Mouse (Mus musculus): ENCODE results near the gene Flt4. TPM values are rescaled to one million over a fixed set of nuclear protein-coding genes. Genes with fewer than 3 reads are reported as not detected.

Flt4 gene
- polyA plus RNA-seq, 1 experiment = 0.01 TPM

DNA sequence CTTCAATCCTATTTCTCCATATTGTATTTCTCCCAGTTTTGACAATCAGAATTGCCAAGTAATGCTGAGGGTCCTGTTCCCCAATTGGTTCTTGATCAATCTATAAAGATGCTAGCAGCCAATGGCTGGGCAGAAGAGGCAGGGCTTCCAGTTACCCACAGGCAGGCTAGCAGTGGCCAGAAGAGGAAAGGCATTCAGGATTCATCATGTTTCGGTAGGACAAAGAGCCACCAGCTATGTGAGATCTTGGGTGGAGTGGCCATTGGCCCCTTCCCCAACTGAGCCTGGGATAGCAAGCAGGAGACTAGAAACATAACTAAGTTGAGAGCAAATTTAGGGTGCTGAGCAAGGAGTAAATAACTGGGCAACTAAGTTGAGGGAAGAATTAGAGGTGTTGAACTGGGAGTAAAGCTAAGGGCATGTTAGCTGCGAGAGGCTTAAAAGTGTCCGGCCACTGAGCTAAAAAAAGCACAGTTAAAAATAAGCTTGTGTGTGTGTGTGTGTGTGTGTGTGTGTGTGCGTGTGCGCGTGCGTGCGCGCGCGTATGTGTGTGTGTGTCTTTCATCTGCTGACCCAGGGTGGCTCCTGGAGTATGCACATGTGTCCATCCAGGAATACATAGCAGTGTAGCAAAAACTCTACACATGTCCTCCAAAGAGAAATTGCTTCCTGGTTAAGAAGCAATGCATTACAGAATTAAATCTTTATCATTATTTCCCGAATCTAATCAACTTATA lies 75.3 kb downstream of the Flt4 start:
- H3K79me2 ChIP-seq (ENCODE audit: control insufficient read depth, insufficient read depth) = peaks cover 29% of the 10 kb centered on the region
- TF ChIP-seq TCF12 (IDR thresholded peaks at IDR 0.05; ENCODE audit: insufficient read depth, poor library complexity, severe bottlenecking) = no peak
- TF ChIP-seq MYOG (IDR thresholded peaks at IDR 0.05; ENCODE audit: control insufficient read depth in 1 of 3, insufficient read depth in 1 of 3, insufficient read length in 2 of 3, low read depth in 2 of 3) = no peak
- no peak for TF ChIP-seq USF1 (IDR thresholded peaks at IDR 0.05; ENCODE audit: low read depth)
- TF ChIP-seq SRF (IDR thresholded peaks at IDR 0.05; ENCODE audit: control insufficient read depth, insufficient read length, low read depth) = no peak
- TF ChIP-seq CEBPB (IDR thresholded peaks at IDR 0.05; ENCODE audit: insufficient read depth, poor library complexity, severe bottlenecking) = no peak
- no peak for TF ChIP-seq MAX (IDR thresholded peaks at IDR 0.05; ENCODE audit: low read depth)
- no peak for TF ChIP-seq POLR2A (IDR thresholded peaks at IDR 0.05; ENCODE audit: insufficient read length, low read depth)
- TF ChIP-seq MYOD1 (IDR thresholded peaks at IDR 0.05; ENCODE audit: control insufficient read depth in 1 of 3, insufficient read length in 2 of 3, low read depth in 2 of 3) = no peak
- TF ChIP-seq E2F4 (IDR thresholded peaks at IDR 0.05; ENCODE audit: insufficient read depth) = no peak
- no peak for TF ChIP-seq REST (IDR thresholded peaks at IDR 0.05; ENCODE audit: insufficient read depth, insufficient read length)
- no peak overlapping the region for H3K4me2 ChIP-seq (ENCODE audit: low read depth)
- H3K27me3 ChIP-seq (ENCODE audit: control insufficient read depth, insufficient read depth, insufficient read length) = no peaks in the 10 kb centered on the region
- H3K36me3 ChIP-seq (ENCODE audit: control insufficient read depth, insufficient read depth) = peaks cover 59% of the 10 kb centered on the region
- H3ac ChIP-seq (ENCODE audit: control insufficient read depth, insufficient read length) = no peak overlapping the region
- no peak overlapping the region for H3K4me3 ChIP-seq

DNA sequence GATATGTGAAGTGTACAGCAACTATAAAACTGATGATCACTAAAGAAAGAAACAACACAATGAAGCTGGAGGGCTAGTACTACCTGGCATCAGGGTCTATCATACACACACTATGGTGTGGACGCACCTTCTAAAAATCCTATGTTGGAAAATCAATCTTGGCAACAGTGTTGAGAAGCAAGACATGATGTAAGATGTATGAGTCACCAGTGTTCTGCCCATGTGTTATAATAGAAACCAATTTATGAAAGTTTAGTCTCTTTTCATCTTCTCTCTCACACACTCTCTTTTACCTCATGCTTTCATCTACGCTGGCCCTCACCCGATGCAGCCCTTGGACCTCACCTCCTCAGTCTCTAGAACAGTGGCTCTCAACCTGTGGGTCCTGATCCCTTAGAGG lies 86.0 kb downstream of the Flt4 start:
- peaks cover 20% of the 10 kb centered on the region for H3K36me3 ChIP-seq (ENCODE audit: control insufficient read depth, insufficient read depth)
- H3K4me3 ChIP-seq = no peak overlapping the region
- peaks cover 100% of the 10 kb centered on the region for H3K79me2 ChIP-seq (ENCODE audit: control insufficient read depth, insufficient read depth)
- no peaks in the 10 kb centered on the region for H3K27me3 ChIP-seq (ENCODE audit: control insufficient read depth, insufficient read depth, insufficient read length)
- no peak overlapping the region for H3K4me2 ChIP-seq (ENCODE audit: low read depth)
- no peak overlapping the region for H3ac ChIP-seq (ENCODE audit: control insufficient read depth, insufficient read length)
- no peak for TF ChIP-seq TCF12 (IDR thresholded peaks at IDR 0.05; ENCODE audit: insufficient read depth, poor library complexity, severe bottlenecking)
- no peak for TF ChIP-seq TCF3 (IDR thresholded peaks at IDR 0.05; ENCODE audit: insufficient read length, low read depth)
- TF ChIP-seq CEBPB (IDR thresholded peaks at IDR 0.05; ENCODE audit: insufficient read depth, poor library complexity, severe bottlenecking) = no peak
- TF ChIP-seq POLR2A (IDR thresholded peaks at IDR 0.05; ENCODE audit: insufficient read length, low read depth) = no peak
- no peak for TF ChIP-seq MYOD1 (IDR thresholded peaks at IDR 0.05; ENCODE audit: control insufficient read depth in 1 of 3, insufficient read length in 2 of 3, low read depth in 2 of 3)

DNA sequence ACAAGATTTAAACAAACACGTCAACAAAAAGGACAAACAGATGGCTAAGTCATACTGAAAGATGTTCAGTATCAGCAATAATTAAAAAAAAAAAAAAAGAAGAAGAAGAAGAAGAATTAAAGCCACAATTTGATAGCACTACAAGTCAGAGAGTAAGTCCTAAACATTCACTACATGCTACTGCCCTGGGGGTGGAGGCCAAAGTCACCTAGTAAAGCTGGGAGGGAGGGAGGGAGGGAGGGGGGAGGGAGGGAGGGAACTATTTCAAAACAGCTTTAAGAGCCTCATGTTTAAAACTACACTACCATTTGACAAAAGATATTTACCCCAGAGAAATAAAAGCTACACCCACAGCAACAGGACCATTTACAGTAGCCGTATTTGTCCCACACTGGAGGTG lies 86.6 kb downstream of the Flt4 start:
- Histone ChIP-seq H3K4me2 (ENCODE audit: low read depth) (no peak overlapping the region), H3K36me3 (ENCODE audit: control insufficient read depth, insufficient read depth) (peaks cover 19% of the 10 kb centered on the region), H3K79me2 (ENCODE audit: control insufficient read depth, insufficient read depth) (peaks cover 100% of the 10 kb centered on the region), H3ac (ENCODE audit: control insufficient read depth, insufficient read length) (no peak overlapping the region), H3K4me3 (no peak overlapping the region), H3K27me3 (ENCODE audit: control insufficient read depth, insufficient read depth, insufficient read length) (no peaks in the 10 kb centered on the region)
- no peak for TF ChIP-seq CEBPB (IDR thresholded peaks at IDR 0.05; ENCODE audit: insufficient read depth, poor library complexity, severe bottlenecking)
- TF ChIP-seq MYOG (IDR thresholded peaks at IDR 0.05; ENCODE audit: control insufficient read depth in 1 of 3, insufficient read depth in 1 of 3, insufficient read length in 2 of 3, low read depth in 2 of 3) = no peak
- no peak for TF ChIP-seq MYOD1 (IDR thresholded peaks at IDR 0.05; ENCODE audit: control insufficient read depth in 1 of 3, insufficient read length in 2 of 3, low read depth in 2 of 3)
- no peak for TF ChIP-seq POLR2AphosphoS2 (IDR thresholded peaks at IDR 0.05; ENCODE audit: insufficient read length, low read depth)
- TF ChIP-seq E2F4 (IDR thresholded peaks at IDR 0.05; ENCODE audit: insufficient read depth) = no peak

DNA sequence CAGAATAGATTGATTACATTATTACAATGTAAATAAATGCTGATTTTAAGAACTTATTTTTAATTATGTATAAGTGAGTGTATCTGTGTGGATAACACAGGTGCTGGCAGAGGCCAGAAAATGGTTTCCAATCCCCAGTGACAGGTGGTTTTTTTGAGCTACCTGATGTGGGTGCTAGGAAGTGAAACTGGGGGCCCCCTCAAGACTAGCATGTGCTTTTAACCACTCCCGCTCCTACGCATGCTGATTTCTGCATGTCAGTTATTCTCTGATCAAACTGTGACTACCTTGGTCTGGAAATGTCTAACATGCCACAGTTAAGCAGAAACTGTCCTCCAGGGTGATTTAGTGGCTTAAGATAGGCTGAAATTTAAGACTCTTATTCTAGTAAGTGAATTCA lies 87.4 kb downstream of the Flt4 start:
- H3K79me2 ChIP-seq (ENCODE audit: control insufficient read depth, insufficient read depth) = peaks cover 99% of the 10 kb centered on the region
- peaks cover 25% of the 10 kb centered on the region for H3K36me3 ChIP-seq (ENCODE audit: control insufficient read depth, insufficient read depth)

DNA sequence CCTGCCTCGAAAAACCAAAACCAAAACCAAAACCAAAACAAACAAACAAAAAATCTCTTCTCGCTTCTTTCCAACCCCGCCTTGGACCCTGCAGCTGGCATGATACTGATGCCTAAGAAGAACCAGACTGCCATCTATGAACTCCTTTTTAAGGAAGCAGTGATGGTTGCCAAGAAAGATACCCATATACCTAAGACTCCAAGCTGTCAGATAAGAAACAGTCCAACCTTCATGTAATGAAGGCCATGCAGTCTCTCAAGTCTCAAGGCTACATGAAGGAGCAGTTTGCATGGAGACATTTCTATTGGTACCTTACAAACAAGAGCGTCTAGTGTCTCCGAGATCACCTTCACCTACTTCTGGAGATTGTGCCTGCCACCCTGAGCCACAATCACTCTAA lies 88.7 kb downstream of the Flt4 start:
- Histone ChIP-seq H3ac (ENCODE audit: control insufficient read depth, insufficient read length) (no peak overlapping the region), H3K36me3 (ENCODE audit: control insufficient read depth, insufficient read depth) (peaks cover 31% of the 10 kb centered on the region), H3K79me2 (ENCODE audit: control insufficient read depth, insufficient read depth) (peaks cover 99% of the 10 kb centered on the region), H3K4me3 (no peak overlapping the region), H3K4me2 (ENCODE audit: low read depth) (no peak overlapping the region), H3K27me3 (ENCODE audit: control insufficient read depth, insufficient read depth, insufficient read length) (no peaks in the 10 kb centered on the region)
- no peak for TF ChIP-seq POLR2A (IDR thresholded peaks at IDR 0.05; ENCODE audit: insufficient read length, low read depth)
- TF ChIP-seq SRF (IDR thresholded peaks at IDR 0.05; ENCODE audit: control insufficient read depth, insufficient read length, low read depth) = no peak
- TF ChIP-seq USF1 (IDR thresholded peaks at IDR 0.05; ENCODE audit: low read depth) = no peak
- TF ChIP-seq TCF12 (IDR thresholded peaks at IDR 0.05; ENCODE audit: insufficient read depth, poor library complexity, severe bottlenecking) = no peak
- no peak for TF ChIP-seq MYOG (IDR thresholded peaks at IDR 0.05; ENCODE audit: control insufficient read depth in 1 of 3, insufficient read depth in 1 of 3, insufficient read length in 2 of 3, low read depth in 2 of 3)
- TF ChIP-seq MYOD1 (IDR thresholded peaks at IDR 0.05; ENCODE audit: control insufficient read depth in 1 of 3, insufficient read length in 2 of 3, low read depth in 2 of 3) = no peak
- TF ChIP-seq CEBPB (IDR thresholded peaks at IDR 0.05; ENCODE audit: insufficient read depth, poor library complexity, severe bottlenecking) = no peak
- TF ChIP-seq E2F4 (IDR thresholded peaks at IDR 0.05; ENCODE audit: insufficient read depth) = no peak
- no peak for TF ChIP-seq TCF3 (IDR thresholded peaks at IDR 0.05; ENCODE audit: insufficient read length, low read depth)
- no peak for TF ChIP-seq REST (IDR thresholded peaks at IDR 0.05; ENCODE audit: insufficient read depth, insufficient read length)
- TF ChIP-seq POLR2AphosphoS2 (IDR thresholded peaks at IDR 0.05; ENCODE audit: insufficient read length, low read depth) = no peak
- no peak for TF ChIP-seq MAX (IDR thresholded peaks at IDR 0.05; ENCODE audit: low read depth)

More for the DNA sequence above, 87.4 kb downstream of the Flt4 start:
- Histone ChIP-seq H3K27me3 (ENCODE audit: control insufficient read depth, insufficient read depth, insufficient read length) (no peaks in the 10 kb centered on the region), H3ac (ENCODE audit: control insufficient read depth, insufficient read length) (no peak overlapping the region), H3K4me3 (no peak overlapping the region), H3K4me2 (ENCODE audit: low read depth) (no peak overlapping the region)
- TF ChIP-seq SRF (IDR thresholded peaks at IDR 0.05; ENCODE audit: control insufficient read depth, insufficient read length, low read depth) (no peak), MAX (IDR thresholded peaks at IDR 0.05; ENCODE audit: low read depth) (no peak), E2F4 (IDR thresholded peaks at IDR 0.05; ENCODE audit: insufficient read depth) (no peak), CEBPB (IDR thresholded peaks at IDR 0.05; ENCODE audit: insufficient read depth, poor library complexity, severe bottlenecking) (no peak), MYOG (IDR thresholded peaks at IDR 0.05; ENCODE audit: control insufficient read depth in 1 of 3, insufficient read depth in 1 of 3, insufficient read length in 2 of 3, low read depth in 2 of 3) (no peak), POLR2A (IDR thresholded peaks at IDR 0.05; ENCODE audit: insufficient read length, low read depth) (no peak), POLR2AphosphoS2 (IDR thresholded peaks at IDR 0.05; ENCODE audit: insufficient read length, low read depth) (no peak), TCF3 (IDR thresholded peaks at IDR 0.05; ENCODE audit: insufficient read length, low read depth) (no peak), USF1 (IDR thresholded peaks at IDR 0.05; ENCODE audit: low read depth) (no peak), TCF12 (IDR thresholded peaks at IDR 0.05; ENCODE audit: insufficient read depth, poor library complexity, severe bottlenecking) (no peak), REST (IDR thresholded peaks at IDR 0.05; ENCODE audit: insufficient read depth, insufficient read length) (no peak), MYOD1 (IDR thresholded peaks at IDR 0.05; ENCODE audit: control insufficient read depth in 1 of 3, insufficient read length in 2 of 3, low read depth in 2 of 3) (no peak)
